Mouse (Mus musculus) mesoderm, embryonic 11.5 days (tissue): ENCODE measurements around the gene Xkr7.

Experiments
- DNase-seq: peaks from one replicate; pipeline ENCODE4 v3.0.0-alpha.2; 2012; ENCODE audit warnings: low read depth, low spot score

Xkr7 gene

GRCm38 (mm10) chr2:153031126-153032082, at the start of gene Xkr7:
Xkr7 (plus strand) TSS chr2:153031852.
- no peak for DNase-seq

DNA sequence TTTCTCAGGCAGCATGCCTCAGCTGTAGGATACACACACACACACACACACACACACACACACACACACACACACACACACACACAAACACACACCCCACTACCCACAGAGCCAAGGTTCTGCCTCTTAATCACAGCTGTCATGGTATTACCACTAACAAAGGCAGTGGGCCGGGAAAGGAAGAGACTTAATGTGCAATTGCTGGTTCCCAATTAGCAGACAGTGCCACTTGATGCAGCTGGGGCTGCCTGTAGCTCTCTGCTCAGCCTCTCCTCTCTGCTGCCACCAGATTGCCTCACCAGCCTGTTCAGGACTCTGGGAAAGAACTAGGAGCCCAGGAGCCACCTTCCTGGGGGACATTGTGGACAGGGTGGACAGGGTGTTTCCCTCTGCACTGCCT, 46.1 kb upstream of the Xkr7 start:
- peak; percentile 4 for DNase-seq

- DNase-seq, result no peak
Observed at GRCm38 (mm10) chr2:152991529-152991928, 40.1 kb upstream of the Xkr7 start.

DNA sequence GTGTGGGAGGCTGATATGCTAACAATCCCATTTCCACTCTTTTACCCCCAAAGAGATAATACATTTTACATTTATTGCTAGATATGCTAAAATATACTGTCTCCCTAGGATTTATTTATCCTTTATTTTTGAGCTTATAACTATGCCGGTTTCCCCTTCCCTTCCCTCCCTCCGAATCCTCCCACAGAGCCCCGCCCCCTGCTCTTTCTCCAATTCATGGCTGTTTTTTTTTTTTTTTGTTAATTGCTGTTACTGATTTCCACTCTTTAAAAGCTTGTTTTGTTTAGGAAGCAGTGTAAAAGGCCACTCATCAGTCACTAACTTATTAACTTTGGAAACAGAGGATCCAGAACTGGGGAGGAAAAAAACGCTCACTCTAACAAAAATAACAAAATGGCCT, 34.6 kb upstream of the Xkr7 start:
- no peak for DNase-seq

- DNase-seq, result no peak
Observed at GRCm38 (mm10) chr2:153002492-153003248, 29.0 kb upstream of the Xkr7 start.

- DNase-seq, result no peak
Observed at GRCm38 (mm10) chr2:153003681-153004338, 27.8 kb upstream of the Xkr7 start.

DNA sequence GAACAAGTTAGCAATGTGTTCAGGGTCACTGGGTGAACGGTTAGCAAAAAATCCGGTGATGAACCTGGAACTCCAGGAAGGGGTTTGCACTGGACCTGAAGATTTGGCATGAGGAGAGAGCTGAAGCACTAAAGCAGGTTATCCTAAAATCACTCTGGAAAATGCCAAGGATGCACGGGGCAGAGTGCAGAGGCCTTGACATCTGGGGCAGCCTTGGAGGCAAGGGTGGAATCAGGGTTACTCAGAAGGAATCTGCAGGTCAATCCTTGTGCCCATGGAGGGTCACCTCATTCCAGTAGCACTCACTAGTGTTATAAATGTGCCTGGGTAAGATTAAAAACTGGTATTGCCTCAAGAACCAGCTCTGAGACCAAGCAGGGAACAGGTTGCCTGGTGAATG, 25.7 kb upstream of the Xkr7 start:
- no peak for DNase-seq

GRCm38 (mm10) chr2:153009192-153009973, 22.3 kb upstream of the Xkr7 start:
- DNase-seq, result no peak

DNA sequence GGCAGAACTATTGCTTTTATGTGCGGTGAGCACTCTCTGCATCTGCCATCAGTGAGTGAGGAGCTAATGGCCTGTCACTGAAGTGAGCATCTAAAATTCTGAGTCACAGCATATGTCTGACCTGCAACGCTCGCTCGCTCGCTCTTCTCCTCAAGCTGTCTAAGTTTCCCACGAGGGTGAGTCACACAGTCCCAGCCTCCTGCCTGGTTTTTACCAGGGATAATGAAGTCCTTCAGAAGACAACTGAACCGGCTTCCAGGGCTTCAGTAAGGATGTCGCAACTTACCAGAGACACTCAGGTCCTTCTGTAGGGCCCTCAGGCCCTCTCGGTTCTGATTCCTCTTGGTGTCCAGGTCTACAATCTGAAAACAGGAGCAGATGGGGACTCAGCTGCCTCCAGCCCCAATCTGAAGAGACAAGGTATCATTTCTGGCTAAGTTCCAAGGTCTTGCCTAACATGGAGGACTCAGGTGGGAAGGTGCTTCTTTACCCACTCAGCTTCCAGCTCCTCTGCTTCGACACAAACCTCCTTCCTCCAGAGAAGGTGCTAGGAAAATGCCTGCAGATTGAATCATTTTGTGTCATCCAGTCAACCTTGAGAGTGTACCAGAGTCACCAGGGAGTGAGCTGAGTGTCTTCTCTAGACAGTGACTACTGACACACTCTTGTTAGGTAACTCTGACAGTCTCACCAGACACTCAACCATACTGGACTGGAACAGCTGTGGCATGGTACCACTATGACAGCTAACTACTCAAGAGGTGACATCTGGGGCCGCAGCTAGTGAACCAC, 17.7 kb upstream of the Xkr7 start:
- DNase-seq, result no peak

GRCm38 (mm10) chr2:153014758-153015593, 16.7 kb upstream of the Xkr7 start, which contains the start of gene Pdrg1:
Pdrg1 (minus strand) TSS chr2:153015427.
- DNase-seq, result peak; percentile 96

GRCm38 (mm10) chr2:153015804-153016203, 15.8 kb upstream of the Xkr7 start:
- no peak for DNase-seq

GRCm38 (mm10) chr2:153016786-153017185, 14.9 kb upstream of the Xkr7 start:
- DNase-seq, result no peak

- no peak for DNase-seq
Observed at GRCm38 (mm10) chr2:153019355-153019754, 12.3 kb upstream of the Xkr7 start.

DNA sequence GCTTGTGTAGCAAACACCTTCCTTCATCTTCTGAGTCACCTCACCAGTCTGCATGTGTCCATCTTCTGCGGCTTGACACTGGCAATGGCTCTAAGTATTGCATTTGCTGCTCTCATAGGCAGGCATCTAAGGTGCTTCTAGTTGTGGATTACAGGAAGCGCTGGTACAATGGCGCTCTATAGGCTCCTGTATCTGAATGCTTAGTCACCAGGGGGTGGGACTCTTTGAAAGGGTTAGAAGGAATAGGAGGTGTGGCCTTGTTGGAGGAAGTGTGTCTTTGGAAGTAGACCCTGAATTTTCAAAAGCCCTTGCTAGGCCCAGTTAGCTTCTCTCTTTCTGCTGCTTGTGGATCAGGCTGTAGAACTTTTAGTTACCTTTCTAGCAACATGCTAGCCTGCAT, 10.5 kb upstream of the Xkr7 start:
- DNase-seq, result no peak

DNA sequence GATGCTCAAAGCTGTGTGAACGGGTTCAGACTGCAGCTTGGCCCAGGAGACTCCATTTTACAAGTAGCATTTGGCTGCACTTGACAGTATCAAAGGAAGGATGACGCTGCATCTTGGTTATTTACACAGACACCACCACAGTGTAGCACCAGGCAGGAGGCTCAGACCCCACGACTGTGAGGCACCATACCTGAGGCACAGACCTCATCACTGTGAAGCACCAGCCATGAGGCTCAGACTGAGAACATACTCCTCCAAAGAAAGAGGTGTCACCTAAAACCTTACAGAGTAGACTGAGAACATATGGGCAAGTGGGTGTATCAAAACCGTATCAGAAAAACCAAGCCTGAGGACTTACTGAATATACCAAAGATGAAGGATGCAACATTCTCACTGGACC, 8.8 kb upstream of the Xkr7 start:
- no peak for DNase-seq

DNA sequence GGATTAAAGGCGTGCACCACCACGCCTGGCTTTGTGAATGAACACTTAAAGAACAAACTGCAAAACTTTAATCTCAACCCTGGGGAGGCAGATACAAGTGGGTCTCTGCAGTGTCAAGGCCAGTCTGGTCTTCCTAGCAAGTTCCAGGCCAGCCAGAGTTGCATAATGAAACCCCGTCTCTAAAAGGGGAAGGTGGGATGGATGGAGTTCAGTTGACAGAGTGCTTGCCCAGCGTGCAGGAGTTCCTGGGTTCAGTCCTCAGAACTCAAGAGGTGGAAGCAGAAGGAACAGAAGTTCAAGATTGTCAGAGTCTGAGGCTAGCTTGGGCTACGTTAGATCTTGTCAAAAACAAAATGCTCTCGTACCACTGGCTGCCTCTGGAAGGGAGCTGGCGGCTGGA, 5.6 kb upstream of the Xkr7 start:
- no peak for DNase-seq

GRCm38 (mm10) chr2:153027501-153027900, 4.2 kb upstream of the Xkr7 start:
- no peak for DNase-seq

DNA sequence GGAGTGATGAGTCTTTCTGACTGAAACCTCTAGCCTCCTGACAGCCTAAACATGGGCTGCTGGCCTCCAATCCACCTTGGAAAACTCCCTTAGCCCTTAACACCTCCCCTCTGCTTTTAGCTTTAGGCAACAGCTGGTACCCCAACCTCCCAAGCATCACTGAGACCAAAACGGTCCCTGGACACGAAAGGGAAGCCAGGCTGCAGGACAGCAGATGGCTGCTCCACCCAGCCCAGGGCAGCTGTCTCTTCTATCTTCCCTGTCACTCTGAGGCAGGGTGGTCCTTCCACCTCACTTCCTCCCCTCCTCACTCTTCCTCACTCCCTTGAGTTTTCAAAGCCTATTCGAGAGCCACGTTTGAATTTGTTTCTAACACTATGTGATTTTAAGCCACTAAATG, 1.2 kb upstream of the Xkr7 start:
- DNase-seq, result no peak

GRCm38 (mm10) chr2:153032083-153032842, 611 bp downstream of the Xkr7 start:
- DNase-seq, result peak; percentile 89
